Mouse (Mus musculus) liver, postnatal 0 days (tissue): ENCODE measurements around the gene Dlg5. TPM values are rescaled to one million over a fixed set of nuclear protein-coding genes. Genes with fewer than 3 reads are reported as not detected.
A peak's percentile ranks its signal among the peaks of the same experiment; 100 is the strongest.

Source experiments
- ATAC-seq: fragments of 200-750 bp; cut with Nextera tagmentation; 2 replicates; pipeline ENCODE4 v1.8.0; 2017; ENCODE audit warnings: mild to moderate bottlenecking, moderate library complexity
- DNase-seq: peaks from one replicate; pipeline ENCODE4 v3.0.0-alpha.2; 2016
- H3K27ac ChIP-seq: fragments of 300-500 bp; sonication (generic); 2 replicates; pipeline ENCODE4 v1.5.1; 2014; ENCODE audit warnings: antibody characterized with exemption, moderate library complexity, mild to moderate bottlenecking, low read depth
- H3K27me3 ChIP-seq: fragments of 300-500 bp; sonication (generic); 2 replicates; pipeline ENCODE4 v1.6.1; 2014; ENCODE audit warnings: low read length, control low read depth, mixed read lengths; ENCODE audit not compliant: insufficient read depth
- H3K36me3 ChIP-seq: fragments of 300-500 bp; sonication (generic); replicated peaks from 2 replicates; pipeline ENCODE4 v1.6.1; 2014; ENCODE audit warnings: mild to moderate bottlenecking, control low read depth, low read length, moderate library complexity, mixed read lengths; ENCODE audit not compliant: insufficient read depth
- H3K4me1 ChIP-seq: fragments of 300-500 bp; sonication (generic); 2 replicates; pipeline ENCODE4 v1.6.1; 2014; ENCODE audit warnings: antibody characterized with exemption, mild to moderate bottlenecking, control low read depth; ENCODE audit not compliant: insufficient read depth
- H3K4me2 ChIP-seq: fragments of 300-500 bp; sonication (generic); 2 replicates; pipeline ENCODE4 v1.6.1; 2014; ENCODE audit warnings: low read depth, mild to moderate bottlenecking, low read length, moderate library complexity, mixed read lengths
- H3K4me3 ChIP-seq: fragments of 300-500 bp; sonication (generic); 2 replicates; pipeline ENCODE4 v1.5.1; 2014; ENCODE audit warnings: low read depth, low read length
- H3K9ac ChIP-seq: fragments of 300-500 bp; sonication (generic); replicated peaks from 2 replicates; pipeline ENCODE4 v1.6.1; 2014; ENCODE audit warnings: mild to moderate bottlenecking, moderate library complexity
- H3K9me3 ChIP-seq: fragments of 300-500 bp; sonication (generic); 2 replicates; pipeline ENCODE4 v1.6.1; 2016; ENCODE audit warnings: mild to moderate bottlenecking, control low read depth, low read length, mixed read lengths
- CTCF ChIP-seq: sonication (generic); IDR thresholded peaks from 2 replicates; pipeline ENCODE4 v1.5.1; 2016; ENCODE audit warnings: antibody characterized with exemption, low read depth
- EP300 ChIP-seq: IDR thresholded peaks from 2 replicates; pipeline ENCODE4 v1.6.1; 2016; ENCODE audit warnings: antibody characterized with exemption, low read depth, mild to moderate bottlenecking
- WGBS: fragments of 180-500 bp; shearing (Covaris S2); extraction: QIAGEN DNeasy Blood & Tissue Kit; methylation state at CpG from one replicate; pipeline ENCODE4 v1.1.7; 2014; ENCODE audit not compliant: insufficient replicate concordance; 5-methylcytosine and 5-hydroxymethylcytosine counted together
- polyA plus RNA-seq: library from polyadenylated mRNA; unstranded; fragments of >200 nt; fragmentation: Nextera tagmentation; extraction: Ambion mirVana; gene quantifications from 2 replicates; pipeline ENCODE4 v1.2.1, GENCODE M21; 2015

Gene Dlg5
- 0.47 and 0.88 TPM in 2 replicates for polyA plus RNA-seq

DNA sequence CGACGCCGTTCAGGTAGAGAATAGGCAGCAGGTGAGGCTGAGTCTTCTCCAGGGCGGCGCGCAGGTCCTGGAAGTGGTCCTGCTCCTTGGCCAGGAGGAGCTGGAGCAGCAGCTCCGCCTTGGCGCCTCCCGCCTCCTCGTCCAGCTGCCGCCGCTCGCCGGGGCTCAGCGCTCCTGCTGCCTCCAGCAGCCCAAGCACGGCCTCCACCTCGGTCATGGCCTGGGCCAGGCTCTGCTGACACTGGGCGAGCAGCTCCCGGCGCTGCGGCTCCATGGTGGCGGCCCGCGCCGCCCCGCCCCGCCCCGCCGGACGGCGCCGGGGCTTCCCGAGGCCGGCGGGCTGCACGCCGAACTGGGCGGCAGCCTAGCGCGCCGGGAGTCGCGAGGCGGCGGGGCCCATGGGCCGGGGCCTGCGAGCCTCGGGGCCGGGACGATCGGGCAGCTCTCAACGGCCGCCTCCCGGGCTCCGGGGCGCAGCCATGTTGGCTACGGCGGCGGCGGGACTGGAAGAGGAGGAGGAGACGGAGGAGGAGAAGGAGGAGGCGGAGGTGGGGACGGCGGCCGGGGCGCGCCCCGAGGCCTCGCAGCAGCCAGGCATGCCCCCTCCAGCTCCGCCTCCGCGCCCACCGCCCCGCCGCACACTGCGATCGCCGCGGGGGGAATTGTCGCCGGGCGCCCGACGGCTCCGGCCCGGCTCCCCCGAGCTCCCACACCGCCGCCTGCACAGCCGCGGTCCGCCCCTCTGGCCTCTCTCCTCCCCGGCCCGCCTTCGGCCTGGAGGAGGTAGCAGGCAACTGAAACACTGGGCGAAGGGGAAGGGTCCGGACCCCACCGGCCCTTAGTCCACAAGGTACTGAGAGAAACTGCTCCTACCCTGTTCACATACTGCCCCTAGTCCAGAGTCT lies at the start of gene Dlg5:
Gene Dlg5, minus strand, starts transcription at position 744 of the 905 bp plus-strand sequence.
- TF ChIP-seq CTCF (no peak), EP300 (no peak)

DNA sequence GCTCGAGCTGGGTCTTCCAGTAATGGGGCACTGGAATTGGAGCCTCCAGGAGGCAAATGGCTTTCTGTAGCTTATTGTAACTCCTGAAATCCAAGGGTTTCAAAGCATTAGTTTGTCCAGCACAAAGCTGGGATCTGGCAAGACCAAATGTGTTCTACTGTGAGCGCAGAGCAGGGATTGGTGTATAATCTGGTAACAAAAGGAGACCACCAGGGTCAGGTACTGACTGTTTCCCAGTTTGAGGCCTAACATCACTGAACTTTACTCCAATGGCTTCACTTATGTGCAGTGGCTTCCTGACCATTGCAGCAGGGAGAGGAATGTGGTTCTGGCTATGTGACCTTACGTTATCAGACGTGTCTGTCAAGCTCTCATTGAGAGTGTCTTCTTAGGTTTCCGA lies 47.9 kb upstream of the Dlg5 start:
- Histone ChIP-seq H3K27me3 (no peaks in the 10 kb centered on the region), H3K27ac (no peak overlapping the region), H3K36me3 (no peaks in the 10 kb centered on the region), H3K4me3 (no peak overlapping the region), H3K4me1 (no peaks in the 10 kb centered on the region), H3K9me3 (no peaks in the 10 kb centered on the region), H3K9ac (no peak overlapping the region), H3K4me2 (no peak overlapping the region)
- no peak for DNase-seq
- TF ChIP-seq CTCF (no peak), EP300 (no peak)
- 62% methylated on average over 5 of the region's 5 CpGs for WGBS
- no peak for ATAC-seq

More for the DNA sequence above, at the start of gene Dlg5:
- Histone ChIP-seq H3K9ac (peak within 1 kb of the TSS; percentile 67), H3K36me3 (no peaks in the 10 kb centered on the region), H3K4me1 (no peaks in the 10 kb centered on the region), H3K4me3 (peak within 1 kb of the TSS; percentile 60), H3K9me3 (no peaks in the 10 kb centered on the region), H3K27ac (peak within 1 kb of the TSS; percentile 69), H3K27me3 (peaks cover 29% of the 10 kb centered on the region; the same call in 1 of the 2 replicates), H3K4me2 (peak within 1 kb of the TSS; percentile 83)
- ATAC-seq (peak; percentile 86), DNase-seq (peak; percentile 49)
- 3% methylated on average over 69 of the region's 98 CpGs for WGBS

DNA sequence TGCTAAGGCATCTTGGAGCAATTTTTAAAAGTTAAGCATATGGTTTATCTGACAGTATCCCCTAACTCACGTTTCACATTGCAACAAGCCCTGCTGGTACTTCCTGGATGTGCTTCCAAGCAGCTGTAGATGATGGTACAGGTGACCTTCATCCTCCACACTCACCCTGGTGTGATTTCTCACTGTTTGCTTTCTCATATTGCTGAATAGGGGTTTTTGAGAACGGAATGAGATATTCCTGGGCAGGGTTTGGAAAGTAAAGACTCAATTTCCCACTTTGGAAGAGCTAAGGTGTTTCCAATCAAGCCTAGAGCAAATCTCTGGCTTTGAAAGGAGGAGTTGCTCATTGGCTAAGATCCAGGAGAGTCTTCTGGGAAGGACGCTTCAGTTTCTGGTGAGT lies 47.2 kb upstream of the Dlg5 start, which contains the start of gene E330034G19Rik:
Gene E330034G19Rik, plus strand, starts transcription at position 301 of the 400 bp plus-strand sequence.
- Histone ChIP-seq H3K4me3 (no peak within 1 kb of the TSS), H3K27me3 (no peaks in the 10 kb centered on the region), H3K27ac (no peak within 1 kb of the TSS), H3K9me3 (no peaks in the 10 kb centered on the region), H3K9ac (no peak within 1 kb of the TSS), H3K36me3 (no peaks in the 10 kb centered on the region), H3K4me2 (no peak within 1 kb of the TSS), H3K4me1 (no peaks in the 10 kb centered on the region)
- no peak for TF ChIP-seq EP300
- no peak for TF ChIP-seq CTCF
- 30% methylated on average over 3 of the region's 3 CpGs for WGBS
- ATAC-seq (no peak), DNase-seq (no peak)

DNA sequence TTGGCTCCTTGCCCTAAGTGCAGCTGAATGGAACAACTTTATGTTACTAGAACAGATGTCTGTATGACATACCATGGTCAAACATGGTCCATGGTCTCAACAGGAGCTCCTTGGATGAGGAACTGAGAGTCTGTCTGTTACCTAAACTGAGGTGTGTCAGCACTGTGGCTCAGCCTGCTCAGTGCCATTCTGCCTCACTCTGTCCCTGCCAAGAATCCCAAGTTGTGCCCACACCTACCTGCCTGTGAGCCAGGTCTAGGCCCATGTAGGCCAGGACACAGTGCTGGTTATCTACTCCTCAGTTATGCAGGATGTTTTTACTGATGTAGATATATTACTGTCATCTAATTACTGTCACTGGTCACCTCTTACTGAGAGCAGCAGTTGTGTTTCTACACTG lies 45.0 kb upstream of the Dlg5 start:
- Histone ChIP-seq H3K4me2 (no peak overlapping the region), H3K4me1 (no peaks in the 10 kb centered on the region), H3K27ac (no peak overlapping the region), H3K27me3 (no peaks in the 10 kb centered on the region), H3K9me3 (no peaks in the 10 kb centered on the region), H3K9ac (no peak overlapping the region), H3K36me3 (no peaks in the 10 kb centered on the region), H3K4me3 (no peak overlapping the region)
- TF ChIP-seq CTCF: no peak
- no peak for TF ChIP-seq EP300
- DNase-seq: no peak
- no peak for ATAC-seq

DNA sequence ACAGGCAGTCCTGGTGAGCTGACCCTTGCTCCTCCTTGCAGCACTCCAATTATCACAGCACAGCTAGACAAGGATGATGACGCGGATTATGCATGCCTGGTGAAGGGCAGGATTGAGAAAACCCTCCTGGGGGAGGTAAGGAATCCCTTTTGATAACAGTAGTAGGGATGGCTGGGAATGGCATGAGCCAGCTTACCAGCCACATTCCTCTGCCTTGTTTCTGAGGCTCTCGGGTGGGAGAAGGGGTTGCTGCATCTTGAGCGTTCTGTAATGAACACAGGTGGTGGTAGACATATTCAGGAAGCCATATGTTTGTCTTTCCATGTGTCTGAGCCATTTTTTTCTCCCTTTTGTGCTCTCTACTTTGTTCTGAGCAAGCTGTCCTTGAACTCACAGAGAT lies 40.4 kb upstream of the Dlg5 start:
- TF ChIP-seq CTCF: no peak
- TF ChIP-seq EP300: no peak
- no peaks in the 10 kb centered on the region for H3K27me3 ChIP-seq
- no peak overlapping the region for H3K9ac ChIP-seq
- ATAC-seq (no peak), DNase-seq (no peak)
- H3K4me3 ChIP-seq: no peak overlapping the region
- H3K9me3 ChIP-seq: no peaks in the 10 kb centered on the region
- no peak overlapping the region for H3K27ac ChIP-seq
- no peaks in the 10 kb centered on the region for H3K36me3 ChIP-seq
- WGBS: 60% methylated on average over 4 of the region's 4 CpGs
- no peaks in the 10 kb centered on the region for H3K4me1 ChIP-seq
- H3K4me2 ChIP-seq: no peak overlapping the region

DNA sequence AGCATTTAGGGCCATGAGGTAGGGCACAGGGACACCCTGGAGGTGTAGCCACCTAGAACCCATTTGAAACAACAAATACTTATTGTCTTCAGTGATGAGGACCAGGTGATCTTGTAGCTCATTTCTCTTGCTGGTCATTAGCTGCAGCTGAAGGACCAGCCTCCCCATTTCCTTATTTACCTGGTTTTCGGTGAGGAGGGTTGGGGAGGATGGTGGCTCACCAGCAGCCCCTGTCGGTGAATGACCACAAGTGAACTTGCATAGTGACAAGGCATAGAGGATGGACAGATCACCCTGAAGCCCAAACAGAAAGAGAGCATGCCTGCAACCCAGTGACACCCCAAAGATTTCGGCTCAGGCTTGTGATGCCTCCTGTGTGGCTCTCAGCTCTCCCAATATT lies 36.6 kb upstream of the Dlg5 start:
- no peak for ATAC-seq
- TF ChIP-seq EP300 (no peak), CTCF (no peak)
- no peaks in the 10 kb centered on the region for H3K4me1 ChIP-seq
- DNase-seq: no peak
- 45% methylated on average over 3 of the region's 3 CpGs for WGBS
- H3K36me3 ChIP-seq: no peaks in the 10 kb centered on the region
- no peak overlapping the region for H3K4me2 ChIP-seq
- no peak overlapping the region for H3K27ac ChIP-seq
- no peak overlapping the region for H3K4me3 ChIP-seq
- H3K9ac ChIP-seq: no peak overlapping the region
- H3K27me3 ChIP-seq: no peaks in the 10 kb centered on the region
- no peaks in the 10 kb centered on the region for H3K9me3 ChIP-seq
